Mouse (Mus musculus) embryonic facial prominence, embryonic 15.5 days (tissue): ENCODE measurements around the gene Col5a1. TPM values are rescaled to one million over a fixed set of nuclear protein-coding genes. Genes with fewer than 3 reads are reported as not detected.

Experiments
- ATAC-seq: fragments of 200-750 bp; cut with Nextera tagmentation; 2 replicates; pipeline ENCODE4 v1.8.0; 2017; ENCODE audit warnings: low read depth, moderate TSS enrichment; ENCODE audit not compliant: insufficient number of reproducible peaks, low FRiP score, low TSS enrichment
- H3K27ac ChIP-seq: fragments of 300-500 bp; sonication (generic); replicated peaks from 2 replicates; pipeline ENCODE4 v1.5.1; 2015; ENCODE audit warnings: mild to moderate bottlenecking, inconsistent platforms
- H3K27me3 ChIP-seq: fragments of 300-500 bp; sonication (generic); 2 replicates; pipeline ENCODE4 v1.6.1; 2015; ENCODE audit warnings: inconsistent platforms
- H3K36me3 ChIP-seq: fragments of 300-500 bp; sonication (generic); 2 replicates; pipeline ENCODE4 v1.6.1; 2015; ENCODE audit warnings: mild to moderate bottlenecking, inconsistent platforms
- H3K4me1 ChIP-seq: fragments of 300-500 bp; sonication (generic); 2 replicates; pipeline ENCODE4 v1.6.1; 2015; ENCODE audit warnings: inconsistent platforms
- H3K4me2 ChIP-seq: fragments of 300-500 bp; sonication (generic); replicated peaks from 2 replicates; pipeline ENCODE4 v1.6.1; 2015; ENCODE audit warnings: mild to moderate bottlenecking, inconsistent platforms
- H3K4me3 ChIP-seq: fragments of 300-500 bp; sonication (generic); replicated peaks from 2 replicates; pipeline ENCODE4 v1.5.1; 2015; ENCODE audit warnings: mild to moderate bottlenecking, inconsistent platforms
- H3K9ac ChIP-seq: fragments of 300-500 bp; sonication (generic); 2 replicates; pipeline ENCODE4 v1.6.1; 2015; ENCODE audit warnings: inconsistent platforms
- H3K9me3 ChIP-seq: fragments of 300-500 bp; sonication (generic); replicated peaks from 2 replicates; pipeline ENCODE4 v1.6.1; 2016; ENCODE audit warnings: inconsistent platforms
- WGBS: fragments of 180-500 bp; shearing (Covaris S2); methylation state at CpG from one replicate; pipeline ENCODE4 v1.1.7; 2015; 5-methylcytosine and 5-hydroxymethylcytosine counted together
- polyA plus RNA-seq: library from polyadenylated mRNA; unstranded; fragments of >200 nt; fragmentation: Nextera tagmentation; extraction: Ambion mirVana; gene quantifications from 2 replicates; pipeline ENCODE4 v1.2.1, GENCODE M21; 2015

Gene Col5a1
- polyA plus RNA-seq, 1 experiment from 2014 or later: 217 TPM

DNA sequence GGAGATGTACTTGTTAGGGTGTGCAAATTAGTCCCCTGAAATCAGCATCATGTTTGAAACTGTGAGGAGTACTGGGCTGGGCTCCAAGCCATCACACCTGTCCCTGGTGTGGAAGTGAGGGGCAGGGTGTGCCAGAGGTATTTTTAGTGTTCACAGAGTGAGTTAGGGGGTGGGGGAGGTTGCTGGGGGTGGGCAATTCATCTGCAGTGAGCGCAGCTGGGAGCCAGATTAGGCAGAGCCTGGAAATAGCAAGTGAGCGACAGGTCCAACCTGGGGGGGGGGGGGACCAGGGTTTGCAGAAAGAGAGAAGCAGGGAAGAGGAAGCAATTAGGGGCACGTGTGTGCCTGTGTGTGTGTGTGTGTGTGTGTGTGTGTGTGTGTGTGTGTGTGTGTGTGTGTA is 89.6 kb downstream of the Col5a1 start:
- ATAC-seq: no peak
- no peaks in the 10 kb centered on the region for H3K9me3 ChIP-seq
- no peak overlapping the region for H3K4me2 ChIP-seq
- no peak overlapping the region for H3K27ac ChIP-seq
- peaks cover 79% of the 10 kb centered on the region for H3K36me3 ChIP-seq
- no peaks in the 10 kb centered on the region for H3K4me1 ChIP-seq
- no peaks in the 10 kb centered on the region for H3K27me3 ChIP-seq
- 59% methylated on average over 3 of the region's 3 CpGs for WGBS
- H3K9ac ChIP-seq: no peak overlapping the region
- H3K4me3 ChIP-seq: no peak overlapping the region

DNA sequence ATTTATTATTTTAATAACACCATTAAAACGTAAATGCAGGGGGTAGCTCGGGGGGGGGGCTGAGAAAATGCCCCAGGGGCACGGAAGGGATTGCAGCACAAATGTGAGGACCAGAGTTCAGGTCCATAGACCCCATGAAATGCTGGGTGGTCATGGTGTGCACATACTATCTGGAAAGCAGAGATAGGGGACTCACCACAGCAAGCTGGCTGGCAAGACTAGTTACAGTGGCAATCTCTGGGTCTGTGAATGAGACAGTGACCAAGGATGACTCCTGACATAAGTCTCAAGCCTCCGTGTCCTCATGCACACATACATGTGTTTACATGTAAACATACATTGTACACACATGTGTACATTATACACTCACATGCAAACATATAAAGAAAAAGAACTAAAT is 90.3 kb downstream of the Col5a1 start:
- WGBS: 70% methylated on average over 4 of the region's 4 CpGs
- Histone ChIP-seq H3K4me3 (no peak overlapping the region), H3K4me2 (no peak overlapping the region), H3K27ac (no peak overlapping the region), H3K27me3 (no peaks in the 10 kb centered on the region), H3K36me3 (peaks cover 81% of the 10 kb centered on the region), H3K9ac (no peak overlapping the region), H3K9me3 (no peaks in the 10 kb centered on the region), H3K4me1 (no peaks in the 10 kb centered on the region)
- no peak for ATAC-seq

DNA sequence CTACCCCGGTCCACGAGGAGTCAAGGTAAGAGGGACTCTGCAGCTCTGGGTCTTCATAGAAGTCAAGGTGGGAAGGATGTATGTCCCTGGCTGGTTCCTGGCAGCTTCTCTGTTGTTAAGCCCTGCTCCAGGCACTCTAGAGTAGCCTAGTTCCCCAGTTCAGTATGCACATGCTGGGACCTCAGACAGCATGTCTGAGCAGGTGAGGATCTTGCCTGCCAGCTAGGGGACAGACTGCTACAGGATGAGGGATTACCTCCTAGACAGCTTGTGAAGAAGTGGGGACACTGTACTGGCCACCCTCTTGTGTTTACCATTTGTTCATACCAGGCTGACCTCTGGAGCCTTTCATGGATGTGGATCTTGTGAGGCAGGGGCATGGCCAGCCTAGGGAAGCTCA is 94.8 kb downstream of the Col5a1 start:
- ATAC-seq: no peak
- H3K9me3 ChIP-seq: no peaks in the 10 kb centered on the region
- H3K4me2 ChIP-seq: no peak overlapping the region
- WGBS: 68% methylated on average over 2 of the region's 2 CpGs
- H3K4me3 ChIP-seq: no peak overlapping the region
- no peak overlapping the region for H3K27ac ChIP-seq
- no peaks in the 10 kb centered on the region for H3K4me1 ChIP-seq
- peaks cover 85% of the 10 kb centered on the region for H3K36me3 ChIP-seq
- H3K27me3 ChIP-seq: no peaks in the 10 kb centered on the region
- no peak overlapping the region for H3K9ac ChIP-seq

DNA sequence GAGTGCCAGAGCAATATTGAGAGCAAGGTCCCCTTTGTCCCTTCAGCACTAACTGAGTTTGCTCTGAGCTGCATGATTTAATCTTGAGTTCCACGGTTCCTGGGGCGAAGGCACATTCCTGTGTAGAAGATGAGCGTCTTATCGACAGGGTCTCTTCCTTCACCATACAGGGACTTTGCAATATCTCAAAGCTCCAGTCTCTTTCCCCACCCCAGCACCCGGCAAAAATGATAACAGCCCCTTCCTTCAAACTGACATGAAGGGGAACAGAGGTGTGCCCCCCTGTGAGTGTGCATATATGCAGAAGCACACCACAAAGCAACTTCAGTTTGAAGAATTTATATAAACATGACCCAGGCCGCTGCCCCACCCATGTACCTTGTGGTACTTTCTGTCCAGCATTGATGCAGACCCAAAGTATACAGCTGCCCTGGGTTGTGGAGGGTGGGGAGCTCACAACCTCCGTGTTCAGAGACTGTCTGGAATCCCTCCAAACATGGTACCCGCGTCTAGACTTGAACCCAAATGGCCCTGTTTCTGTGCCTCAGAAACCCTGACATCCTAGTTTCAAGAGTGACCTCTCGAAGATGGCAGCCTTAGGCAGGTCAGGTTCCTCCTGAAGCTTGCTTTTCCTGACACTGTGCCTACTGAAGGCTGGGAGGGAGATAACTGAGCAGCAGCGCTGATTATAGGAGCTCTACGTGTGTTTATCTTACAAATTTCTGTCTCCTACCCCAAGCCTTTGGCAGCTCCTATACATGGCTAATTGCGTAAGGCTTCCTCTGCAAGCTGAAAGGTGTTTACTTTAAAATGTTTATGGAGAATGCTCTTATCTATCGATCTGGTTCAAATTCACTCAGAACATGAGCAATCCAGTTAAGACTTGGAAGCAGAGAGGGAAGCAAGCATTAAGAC is 95.7 kb downstream of the Col5a1 start:
- 74% methylated on average over 14 of the region's 14 CpGs for WGBS
- no peak overlapping the region for H3K4me2 ChIP-seq
- H3K36me3 ChIP-seq: peaks cover 88% of the 10 kb centered on the region
- H3K27ac ChIP-seq: no peak overlapping the region
- no peaks in the 10 kb centered on the region for H3K4me1 ChIP-seq
- no peaks in the 10 kb centered on the region for H3K27me3 ChIP-seq
- H3K9me3 ChIP-seq: no peaks in the 10 kb centered on the region
- ATAC-seq: no peak
- H3K9ac ChIP-seq: no peak overlapping the region
- no peak overlapping the region for H3K4me3 ChIP-seq

DNA sequence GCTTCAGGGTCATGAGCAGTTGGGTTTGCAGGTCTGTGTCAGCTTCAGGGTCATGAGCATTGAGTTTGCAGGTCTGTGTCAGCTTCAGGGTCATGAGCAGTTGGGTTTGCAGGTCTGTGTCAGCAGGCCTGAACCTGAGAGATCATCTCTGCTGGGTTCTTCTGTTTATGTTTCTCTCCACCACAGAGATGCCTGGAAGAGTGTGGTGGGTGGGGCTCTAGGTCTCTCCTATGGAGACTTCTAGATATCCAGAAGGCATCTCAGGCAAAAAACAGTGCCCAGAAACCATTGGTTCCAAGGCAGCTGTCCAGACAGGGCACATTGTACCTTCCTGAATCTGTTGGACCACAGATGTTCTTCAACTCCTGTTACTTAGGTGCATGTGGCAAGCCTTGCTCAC is 96.9 kb downstream of the Col5a1 start:
- Histone ChIP-seq H3K27ac (no peak overlapping the region), H3K4me3 (no peak overlapping the region), H3K36me3 (peaks cover 89% of the 10 kb centered on the region), H3K9ac (no peak overlapping the region), H3K27me3 (no peaks in the 10 kb centered on the region), H3K9me3 (no peaks in the 10 kb centered on the region), H3K4me2 (no peak overlapping the region), H3K4me1 (no peaks in the 10 kb centered on the region)
- no peak for ATAC-seq

DNA sequence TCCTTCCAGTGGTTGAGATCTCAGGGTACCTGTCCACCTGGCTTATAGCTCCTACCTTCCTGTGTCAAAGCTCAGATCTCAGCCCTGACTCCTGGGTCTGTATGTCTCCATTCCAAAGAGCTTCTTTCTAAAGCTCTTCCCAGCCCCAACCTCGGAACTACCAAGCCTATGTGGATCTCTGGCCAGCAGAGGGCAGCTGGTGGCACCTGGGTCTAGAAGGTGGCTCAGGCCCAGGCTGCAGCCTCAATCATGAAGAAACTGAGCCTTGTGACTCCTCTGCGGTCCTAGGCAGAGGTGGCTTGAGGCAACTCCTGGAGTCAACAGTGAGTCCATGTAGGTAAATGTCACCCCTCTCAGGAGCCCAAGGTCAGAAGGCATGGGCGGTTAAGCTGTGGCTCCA is 97.7 kb downstream of the Col5a1 start:
- no peak for ATAC-seq
- Histone ChIP-seq H3K4me2 (no peak overlapping the region), H3K27ac (no peak overlapping the region), H3K9me3 (no peaks in the 10 kb centered on the region), H3K36me3 (peaks cover 96% of the 10 kb centered on the region), H3K4me3 (no peak overlapping the region), H3K27me3 (no peaks in the 10 kb centered on the region), H3K4me1 (no peaks in the 10 kb centered on the region), H3K9ac (no peak overlapping the region)
- WGBS: 69% methylated on average over 3 of the region's 3 CpGs

DNA sequence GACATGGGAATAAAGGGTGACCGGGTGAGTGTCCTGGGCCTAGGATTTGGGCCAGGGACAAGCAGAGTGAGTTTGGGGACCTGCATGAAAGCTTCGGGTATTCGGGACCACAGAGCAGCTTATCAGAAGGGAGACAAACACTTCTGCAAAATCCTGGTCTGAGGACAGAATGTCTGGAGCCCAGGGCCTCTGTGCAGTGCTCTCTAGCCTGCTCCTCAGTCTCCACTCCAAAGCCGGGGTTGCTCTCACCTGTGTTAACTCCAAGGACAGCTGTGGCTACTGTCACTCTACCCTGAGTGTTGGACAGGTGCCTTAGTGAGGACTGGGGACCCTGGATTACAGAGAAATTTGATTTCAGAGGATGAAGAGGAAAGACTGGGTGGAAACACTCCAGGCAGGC is 100.5 kb downstream of the Col5a1 start:
- H3K4me3 ChIP-seq: no peak overlapping the region
- H3K9ac ChIP-seq: no peak overlapping the region
- H3K4me2 ChIP-seq: no peak overlapping the region
- WGBS: 93% methylated on average over 4 of the region's 4 CpGs
- peaks cover 98% of the 10 kb centered on the region for H3K36me3 ChIP-seq
- H3K27ac ChIP-seq: no peak overlapping the region
- no peaks in the 10 kb centered on the region for H3K9me3 ChIP-seq
- no peak for ATAC-seq
- H3K4me1 ChIP-seq: no peaks in the 10 kb centered on the region
- no peaks in the 10 kb centered on the region for H3K27me3 ChIP-seq

DNA sequence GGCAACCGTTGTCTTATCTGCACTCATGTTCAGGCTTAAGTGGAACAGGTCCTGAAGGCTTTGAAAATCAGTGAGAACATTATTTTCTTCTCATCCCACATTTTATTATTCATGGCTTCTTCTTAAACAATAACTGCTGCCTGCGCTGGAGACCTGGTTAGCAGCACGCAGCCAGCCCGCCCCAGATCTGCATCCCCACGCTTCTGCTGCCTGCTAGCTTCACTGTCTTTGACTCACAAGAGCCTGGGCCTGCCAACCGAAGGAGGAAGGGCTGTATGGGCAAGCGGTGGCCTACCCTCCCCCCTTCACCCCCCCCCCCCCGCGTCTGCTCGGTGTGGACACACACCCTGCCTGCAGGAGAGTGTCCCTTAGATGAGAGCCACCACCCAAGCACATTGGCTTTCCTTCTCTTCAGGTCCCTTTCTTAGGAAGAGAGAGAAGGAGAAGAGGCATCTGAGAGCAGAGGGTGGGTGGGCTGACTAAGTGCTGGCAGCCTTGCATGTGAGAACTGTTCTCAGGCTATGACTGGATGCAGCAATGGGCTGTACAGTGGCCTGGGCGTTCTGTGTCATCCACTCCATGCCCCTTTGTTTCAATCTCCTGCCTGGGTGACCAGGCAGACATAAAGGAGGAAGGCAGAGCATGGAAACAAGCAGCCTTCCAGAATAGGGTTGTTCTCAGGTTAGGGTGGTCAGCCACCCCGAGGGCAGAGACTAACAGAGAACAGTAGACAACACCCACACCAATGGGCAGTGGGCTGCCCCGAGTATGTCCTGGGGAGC is 104.4 kb downstream of the Col5a1 start:
- 84% methylated on average over 12 of the region's 13 CpGs for WGBS
- Histone ChIP-seq H3K4me1 (no peaks in the 10 kb centered on the region), H3K36me3 (peaks cover 97% of the 10 kb centered on the region), H3K27me3 (no peaks in the 10 kb centered on the region), H3K9ac (no peak overlapping the region), H3K27ac (no peak overlapping the region), H3K4me2 (no peak overlapping the region), H3K4me3 (no peak overlapping the region), H3K9me3 (no peaks in the 10 kb centered on the region)
- ATAC-seq: no peak

DNA sequence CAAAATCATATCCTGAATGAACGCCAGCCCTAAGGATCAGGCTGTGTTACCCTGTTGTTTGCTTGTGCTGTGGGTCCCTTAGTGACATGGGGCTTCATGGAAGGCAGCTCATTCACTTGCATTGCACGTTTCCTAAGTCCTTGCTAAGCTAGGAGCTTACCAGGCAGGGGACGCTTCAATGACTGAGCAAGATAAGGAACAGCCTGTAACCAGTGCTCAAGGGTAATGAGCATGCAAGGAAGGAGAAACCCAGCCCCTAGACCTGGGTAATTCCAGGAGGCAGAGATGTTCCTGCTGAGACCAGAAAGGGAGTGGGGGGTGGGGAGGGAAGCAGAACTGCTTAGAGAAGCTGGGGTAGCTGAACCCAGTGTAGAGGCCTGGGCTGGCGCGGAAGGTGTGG is 107.2 kb downstream of the Col5a1 start:
- Histone ChIP-seq H3K9ac (no peak overlapping the region), H3K27me3 (no peaks in the 10 kb centered on the region), H3K9me3 (no peaks in the 10 kb centered on the region), H3K4me3 (no peak overlapping the region), H3K4me1 (no peaks in the 10 kb centered on the region), H3K36me3 (peaks cover 98% of the 10 kb centered on the region), H3K27ac (no peak overlapping the region), H3K4me2 (no peak overlapping the region)
- 70% methylated on average over 5 of the region's 5 CpGs for WGBS
- no peak for ATAC-seq

DNA sequence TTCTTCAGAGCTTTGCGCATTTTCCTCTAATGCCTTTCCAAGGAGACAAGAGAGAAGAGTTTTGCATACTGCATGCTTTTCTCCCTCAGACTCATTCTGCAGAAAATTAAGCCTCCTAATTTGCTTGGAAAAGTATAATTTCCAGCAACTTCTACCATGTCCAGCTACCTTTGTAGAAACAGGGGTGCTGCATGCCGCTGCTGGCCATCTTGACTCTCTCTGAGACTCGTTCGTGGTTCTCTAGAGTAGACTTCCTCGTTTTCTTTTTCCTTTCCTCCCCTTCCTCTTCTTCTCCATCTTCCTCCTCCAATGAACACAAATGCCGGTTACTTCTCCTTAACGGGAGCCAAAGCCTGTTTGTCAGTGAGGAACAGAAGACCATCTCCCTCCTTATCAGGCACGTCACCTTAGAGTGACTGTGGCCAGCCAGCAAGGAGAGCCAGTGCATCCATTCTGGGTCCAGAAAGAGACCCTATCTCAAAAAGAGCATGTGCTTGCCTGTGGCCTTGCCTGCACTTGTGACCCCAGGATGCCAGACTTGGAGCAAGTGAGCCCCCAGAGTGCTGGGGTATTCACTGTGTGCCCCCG is 113.9 kb downstream of the Col5a1 start:
- WGBS: 83% methylated on average over 9 of the region's 9 CpGs
- H3K4me2 ChIP-seq: no peak overlapping the region
- H3K9me3 ChIP-seq: no peaks in the 10 kb centered on the region
- no peaks in the 10 kb centered on the region for H3K27me3 ChIP-seq
- no peak for ATAC-seq
- no peak overlapping the region for H3K27ac ChIP-seq
- peaks cover 98% of the 10 kb centered on the region for H3K36me3 ChIP-seq
- no peak overlapping the region for H3K4me3 ChIP-seq
- no peaks in the 10 kb centered on the region for H3K4me1 ChIP-seq
- no peak overlapping the region for H3K9ac ChIP-seq

DNA sequence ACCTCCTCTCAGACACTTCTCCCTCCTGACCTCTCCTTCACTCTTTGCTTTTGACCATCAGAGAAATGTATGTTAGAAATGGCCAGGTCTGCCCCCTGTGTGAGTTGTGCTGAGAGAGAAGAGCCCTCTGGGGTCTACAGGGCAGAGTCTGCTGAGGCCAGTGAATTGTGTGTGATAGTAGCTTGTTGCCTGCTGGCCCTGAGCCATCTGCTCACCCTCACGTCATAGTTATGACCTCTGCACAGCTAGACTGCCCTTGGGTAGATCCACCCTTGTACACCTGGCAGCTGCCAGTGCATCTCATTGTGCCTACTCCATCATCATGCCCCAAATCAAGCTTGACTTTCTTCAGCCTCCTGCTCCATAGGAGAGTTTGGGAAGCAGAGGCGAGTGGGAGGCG is 114.4 kb downstream of the Col5a1 start:
- Histone ChIP-seq H3K27me3 (no peaks in the 10 kb centered on the region), H3K27ac (no peak overlapping the region; the same call in 1 of the 2 replicates), H3K4me2 (no peak overlapping the region), H3K9ac (no peak overlapping the region), H3K36me3 (peaks cover 98% of the 10 kb centered on the region), H3K4me1 (no peaks in the 10 kb centered on the region), H3K4me3 (no peak overlapping the region), H3K9me3 (no peaks in the 10 kb centered on the region)
- ATAC-seq: no peak
- WGBS: 73% methylated on average over 3 of the region's 3 CpGs
